Mouse (Mus musculus): ENCODE data around the gene Rcbtb2.

DNA sequence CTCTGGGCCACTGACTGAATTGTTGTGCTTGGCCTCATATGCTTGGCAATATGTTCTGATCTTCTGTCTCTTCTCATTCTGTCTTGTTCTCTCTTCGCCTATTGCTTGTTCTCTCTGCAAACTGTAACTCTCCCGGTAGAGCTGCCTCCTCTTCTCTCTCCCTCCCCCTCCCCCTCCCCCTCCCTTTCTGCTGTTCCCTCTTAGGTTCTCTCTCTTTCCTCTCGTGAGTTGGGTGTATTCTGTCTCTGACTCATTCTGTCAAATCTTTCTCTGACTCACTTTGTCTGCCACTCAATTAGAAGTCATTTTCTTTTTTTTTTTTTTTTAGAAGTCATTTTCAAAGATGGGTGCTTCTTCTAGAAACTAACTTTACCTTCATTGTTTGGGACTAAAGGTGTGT, 23.9 kb downstream of the Rcbtb2 start:
- no peak for TF ChIP-seq CTCF (IDR thresholded peaks at IDR 0.05; ENCODE audit: low read depth)
- no peak for TF ChIP-seq EP300 (IDR thresholded peaks at IDR 0.05; ENCODE audit: low read depth)

Data from heart, postnatal 0 days (tissue).